Mouse (Mus musculus): ENCODE data around the gene Dnaaf1.

GRCm38 (mm10) chr8:119568251-119568650 lies 6.8 kb upstream of the Dnaaf1 start:
- TF ChIP-seq CTCF (conservative IDR thresholded peaks at IDR 0.05; ENCODE audit: low read length) = no peak
- no peak for TF ChIP-seq NANOG (IDR thresholded peaks at IDR 0.05; ENCODE audit: borderline replicate concordance, low read length)
- TF ChIP-seq POU5F1 (IDR thresholded peaks at IDR 0.05; ENCODE audit: borderline replicate concordance, low read length) = no peak

All from E14TG2a.4 (cell line).